Mouse (Mus musculus) limb, embryonic 15.5 days (tissue): ENCODE measurements around the gene Mfap4. TPM values are rescaled to one million over a fixed set of nuclear protein-coding genes. Genes with fewer than 3 reads are reported as not detected.

Experiments
- ATAC-seq: fragments of 200-750 bp; cut with Nextera tagmentation; 2 replicates; pipeline ENCODE4 v1.8.0; 2017; ENCODE audit warnings: low read depth, moderate TSS enrichment; ENCODE audit not compliant: insufficient number of reproducible peaks, low FRiP score, low TSS enrichment
- H3K27ac ChIP-seq: fragments of 300-500 bp; sonication (generic); 2 replicates; pipeline ENCODE4 v1.5.1; 2015; ENCODE audit warnings: moderate library complexity, mild to moderate bottlenecking, inconsistent platforms
- H3K27me3 ChIP-seq: fragments of 300-500 bp; sonication (generic); 2 replicates; pipeline ENCODE4 v1.6.1; 2015; ENCODE audit warnings: inconsistent platforms
- H3K36me3 ChIP-seq: fragments of 300-500 bp; sonication (generic); 2 replicates; pipeline ENCODE4 v1.6.1; 2015; ENCODE audit warnings: inconsistent platforms
- H3K4me1 ChIP-seq: fragments of 300-500 bp; sonication (generic); 2 replicates; pipeline ENCODE4 v1.6.1; 2015; ENCODE audit warnings: inconsistent platforms
- H3K4me2 ChIP-seq: fragments of 300-500 bp; sonication (generic); 2 replicates; pipeline ENCODE4 v1.6.1; 2015; ENCODE audit warnings: mild to moderate bottlenecking, inconsistent platforms
- H3K4me3 ChIP-seq: fragments of 300-500 bp; sonication (generic); 2 replicates; pipeline ENCODE4 v1.5.1; 2015; ENCODE audit warnings: mild to moderate bottlenecking, inconsistent platforms
- H3K9ac ChIP-seq: fragments of 300-500 bp; sonication (generic); 2 replicates; pipeline ENCODE4 v1.6.1; 2015; ENCODE audit warnings: inconsistent platforms
- H3K9me3 ChIP-seq: fragments of 300-500 bp; sonication (generic); 2 replicates; pipeline ENCODE4 v1.6.1; 2016; ENCODE audit warnings: inconsistent platforms
- WGBS: fragments of 180-500 bp; shearing (Covaris S2); methylation state at CpG from one replicate; pipeline ENCODE4 v1.1.7; 2015; 5-methylcytosine and 5-hydroxymethylcytosine counted together
- polyA plus RNA-seq: library from polyadenylated mRNA; unstranded; fragments of >200 nt; fragmentation: Nextera tagmentation; extraction: Ambion mirVana; gene quantifications from 2 replicates; pipeline ENCODE4 v1.2.1, GENCODE M21; 2015

The Mfap4 gene
- polyA plus RNA-seq, 1 experiment from 2014 or later, result 540 TPM

- no peaks in the 10 kb centered on the region for H3K9me3 ChIP-seq
- H3K27me3 ChIP-seq, result no peaks in the 10 kb centered on the region
- no peak overlapping the region for H3K4me2 ChIP-seq
- H3K4me1 ChIP-seq, result peaks cover 11% of the 10 kb centered on the region
- no peak overlapping the region for H3K9ac ChIP-seq
- no peak for ATAC-seq
- WGBS, result 82% methylated on average over 2 of the region's 2 CpGs
- peaks cover 15% of the 10 kb centered on the region for H3K36me3 ChIP-seq
- H3K4me3 ChIP-seq, result no peak overlapping the region
- H3K27ac ChIP-seq, result peak overlapping the region; percentile 89
These were observed 10.3 kb downstream of the Mfap4 start for GRCm38 (mm10) chr11:61495528-61495927.

DNA sequence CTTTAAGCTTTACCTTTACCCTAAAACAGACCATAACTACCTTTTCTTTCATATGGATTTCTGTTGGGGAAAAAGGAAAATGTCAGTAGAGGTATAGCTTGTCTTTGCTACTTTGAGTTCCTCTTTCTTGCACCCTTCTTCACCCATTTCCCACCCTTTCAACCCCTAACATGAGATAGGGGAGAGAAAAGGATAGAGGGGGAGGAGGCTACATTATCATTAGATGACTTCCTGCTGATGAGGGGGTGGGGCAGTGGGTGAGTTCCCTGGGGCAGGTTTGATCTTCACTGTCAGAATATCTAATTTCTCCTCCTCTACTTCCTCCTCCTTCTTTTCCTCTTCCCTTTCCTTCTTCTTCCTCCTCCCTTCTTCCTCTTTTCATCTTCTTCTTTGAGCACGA, 12.3 kb downstream of the Mfap4 start:
- WGBS, result 81% methylated on average over 1 of the region's 1 CpGs
- no peak overlapping the region for H3K9ac ChIP-seq
- H3K4me1 ChIP-seq, result peaks cover 11% of the 10 kb centered on the region
- H3K36me3 ChIP-seq, result no peaks in the 10 kb centered on the region
- no peak for ATAC-seq
- no peak overlapping the region for H3K4me3 ChIP-seq
- H3K27me3 ChIP-seq, result no peaks in the 10 kb centered on the region
- no peak overlapping the region for H3K27ac ChIP-seq
- H3K9me3 ChIP-seq, result no peaks in the 10 kb centered on the region
- no peak overlapping the region for H3K4me2 ChIP-seq

DNA sequence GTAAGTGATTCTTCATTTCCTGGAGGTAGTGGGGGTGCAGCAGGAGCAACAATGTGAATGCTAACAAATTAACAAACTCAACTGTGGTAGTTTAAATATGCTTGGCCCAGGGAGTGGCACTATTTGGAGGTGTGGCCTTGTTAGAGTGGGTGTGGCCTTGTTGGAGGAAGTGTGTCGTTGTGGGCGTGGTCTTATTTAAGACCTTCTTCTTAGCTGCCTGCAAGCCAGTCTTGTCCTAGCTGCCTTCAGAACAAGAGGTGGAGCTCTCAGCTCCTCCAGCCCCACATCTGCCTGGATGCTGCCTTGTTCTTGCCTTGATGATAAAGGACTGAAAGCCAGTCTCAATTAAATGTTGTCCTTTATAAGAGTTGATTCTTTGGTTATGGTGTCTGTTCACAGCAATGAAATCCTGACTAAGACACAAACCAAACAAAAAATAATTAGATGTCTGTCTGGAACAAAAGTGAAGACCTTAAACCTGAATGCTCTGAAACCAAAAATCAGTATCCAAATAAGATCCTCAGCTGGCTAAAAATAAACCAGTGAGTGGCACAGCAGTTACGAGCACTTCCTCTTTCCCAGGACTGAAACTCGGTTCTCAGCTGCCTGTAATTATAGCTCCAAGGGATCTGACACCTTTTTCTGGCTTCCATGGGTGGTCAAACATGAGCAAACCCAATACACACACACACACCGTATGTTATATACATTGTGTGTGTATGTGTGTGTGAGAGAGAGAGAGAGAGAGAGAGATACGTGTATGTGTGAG, 13.7 kb downstream of the Mfap4 start:
- Histone ChIP-seq H3K27me3 (no peaks in the 10 kb centered on the region), H3K9ac (no peak overlapping the region), H3K27ac (no peak overlapping the region), H3K4me2 (no peak overlapping the region), H3K36me3 (no peaks in the 10 kb centered on the region), H3K4me3 (no peak overlapping the region), H3K9me3 (no peaks in the 10 kb centered on the region), H3K4me1 (peaks cover 1% of the 10 kb centered on the region; the same call in 1 of the 2 replicates)
- no peak for ATAC-seq
- WGBS, result 55% methylated on average over 6 of the region's 6 CpGs

GRCm38 (mm10) chr11:61503933-61504332, 18.7 kb downstream of the Mfap4 start:
- Histone ChIP-seq H3K4me2 (no peak overlapping the region), H3K4me3 (no peak overlapping the region), H3K27me3 (no peaks in the 10 kb centered on the region), H3K9me3 (no peaks in the 10 kb centered on the region), H3K36me3 (no peaks in the 10 kb centered on the region), H3K27ac (no peak overlapping the region), H3K4me1 (peaks cover 19% of the 10 kb centered on the region), H3K9ac (no peak overlapping the region)
- WGBS, result 30% methylated on average over 8 of the region's 8 CpGs
- ATAC-seq, result no peak

GRCm38 (mm10) chr11:61504713-61505257, 19.6 kb downstream of the Mfap4 start, which contains the start of gene B9d1:
TSS of gene B9d1 (plus strand) at chr11:61505144.
- no peaks in the 10 kb centered on the region for H3K9me3 ChIP-seq
- H3K9ac ChIP-seq, result peak within 1 kb of the TSS; percentile 52; the same call in 1 of the 2 replicates
- H3K27me3 ChIP-seq, result no peaks in the 10 kb centered on the region
- H3K4me1 ChIP-seq, result peaks cover 19% of the 10 kb centered on the region
- peak within 1 kb of the TSS; percentile 89 for H3K27ac ChIP-seq
- peak within 1 kb of the TSS; percentile 63 for H3K4me2 ChIP-seq
- H3K36me3 ChIP-seq, result no peaks in the 10 kb centered on the region
- peak; percentile 86 for ATAC-seq
- H3K4me3 ChIP-seq, result peak within 1 kb of the TSS; percentile 60
- WGBS, result under 1% methylated on average over 39 of the region's 39 CpGs

GRCm38 (mm10) chr11:61514953-61515352, 29.7 kb downstream of the Mfap4 start:
- 42% methylated on average over 3 of the region's 3 CpGs for WGBS
- H3K9ac ChIP-seq, result no peak overlapping the region
- no peak overlapping the region for H3K4me2 ChIP-seq
- no peak overlapping the region for H3K4me3 ChIP-seq
- ATAC-seq, result no peak
- no peaks in the 10 kb centered on the region for H3K4me1 ChIP-seq
- no peaks in the 10 kb centered on the region for H3K27me3 ChIP-seq
- H3K27ac ChIP-seq, result no peak overlapping the region
- H3K9me3 ChIP-seq, result no peaks in the 10 kb centered on the region
- H3K36me3 ChIP-seq, result peaks cover 50% of the 10 kb centered on the region

DNA sequence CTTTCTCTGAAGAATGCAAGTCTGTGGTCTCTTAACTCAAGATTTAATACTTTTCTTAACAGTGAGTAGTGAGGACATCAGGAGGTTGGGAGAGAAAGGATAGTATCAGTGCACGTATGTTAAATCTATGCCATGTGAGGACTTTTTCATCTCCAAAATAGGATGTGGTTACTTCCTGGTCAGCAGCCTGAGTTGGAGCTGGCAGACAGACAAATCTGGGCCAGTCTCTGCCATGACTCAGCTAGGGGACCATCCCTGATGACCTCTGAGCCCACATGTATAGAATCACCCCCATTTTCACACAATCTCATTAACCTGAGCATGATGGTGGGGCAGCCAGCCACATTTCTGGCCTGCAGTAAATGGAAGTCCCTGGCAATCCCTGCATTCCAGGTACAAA, 32.7 kb downstream of the Mfap4 start:
- H3K27me3 ChIP-seq, result no peaks in the 10 kb centered on the region
- no peaks in the 10 kb centered on the region for H3K4me1 ChIP-seq
- no peak overlapping the region for H3K4me3 ChIP-seq
- 85% methylated on average over 1 of the region's 1 CpGs for WGBS
- no peaks in the 10 kb centered on the region for H3K9me3 ChIP-seq
- peaks cover 74% of the 10 kb centered on the region for H3K36me3 ChIP-seq
- H3K9ac ChIP-seq, result no peak overlapping the region
- ATAC-seq, result no peak
- H3K27ac ChIP-seq, result no peak overlapping the region
- no peak overlapping the region for H3K4me2 ChIP-seq

DNA sequence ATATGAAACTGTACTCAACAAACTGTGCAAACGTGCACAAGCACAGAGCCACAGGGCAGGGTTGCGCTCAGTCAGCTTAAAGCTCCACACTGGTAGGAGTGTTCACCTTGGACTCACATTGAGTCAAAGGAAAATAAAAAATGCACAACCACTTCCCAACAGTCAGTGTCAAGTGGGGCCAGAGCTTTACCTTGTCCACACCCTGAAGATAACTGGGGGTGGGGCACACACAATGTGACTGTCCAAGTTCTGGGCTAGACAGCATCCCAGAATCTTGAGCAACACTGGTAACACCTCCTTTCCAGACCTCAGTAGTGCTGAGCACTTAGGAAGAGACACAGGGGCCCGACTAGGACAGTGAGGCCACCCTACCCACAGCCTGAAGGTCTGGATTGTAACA, 33.6 kb downstream of the Mfap4 start:
- H3K27me3 ChIP-seq, result no peaks in the 10 kb centered on the region
- no peak overlapping the region for H3K27ac ChIP-seq
- H3K36me3 ChIP-seq, result peaks cover 67% of the 10 kb centered on the region
- no peak overlapping the region for H3K4me2 ChIP-seq
- WGBS, result 90% methylated on average over 3 of the region's 3 CpGs
- no peak overlapping the region for H3K9ac ChIP-seq
- no peak for ATAC-seq
- no peaks in the 10 kb centered on the region for H3K9me3 ChIP-seq
- no peak overlapping the region for H3K4me3 ChIP-seq
- no peaks in the 10 kb centered on the region for H3K4me1 ChIP-seq

DNA sequence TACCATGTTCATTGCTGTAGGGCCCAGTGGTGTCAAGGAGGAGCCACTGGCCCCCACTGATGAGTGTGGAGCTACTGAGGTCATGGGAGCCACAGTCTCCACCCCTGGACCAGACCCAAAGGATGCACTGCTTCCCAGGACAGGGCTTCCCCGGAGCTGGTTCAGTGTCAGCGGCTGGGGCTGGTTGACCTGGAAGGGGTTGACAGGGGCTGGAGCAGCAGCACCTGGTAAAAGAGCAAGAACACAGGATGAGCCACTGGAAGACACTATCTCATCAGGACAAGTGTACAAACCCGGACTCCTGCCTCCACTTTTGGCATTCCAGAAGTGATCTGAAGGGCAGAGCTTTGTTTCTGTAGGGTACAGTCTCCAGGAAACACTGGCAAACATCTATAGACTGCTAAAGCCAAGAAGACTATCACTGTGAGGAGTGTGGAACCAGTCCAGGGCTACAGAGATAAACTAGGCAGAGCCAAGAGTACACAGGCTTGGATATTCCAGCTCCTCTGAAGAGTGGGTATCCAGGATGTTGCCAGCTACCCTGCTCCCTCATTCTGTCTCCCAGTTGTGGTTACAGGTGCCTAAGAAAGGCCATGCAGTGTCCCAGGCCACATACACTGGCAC, 34.4 kb downstream of the Mfap4 start:
- no peaks in the 10 kb centered on the region for H3K27me3 ChIP-seq
- no peak overlapping the region for H3K4me3 ChIP-seq
- 92% methylated on average over 3 of the region's 3 CpGs for WGBS
- H3K9me3 ChIP-seq, result no peaks in the 10 kb centered on the region
- no peaks in the 10 kb centered on the region for H3K4me1 ChIP-seq
- H3K4me2 ChIP-seq, result no peak overlapping the region
- no peak overlapping the region for H3K27ac ChIP-seq
- peaks cover 67% of the 10 kb centered on the region for H3K36me3 ChIP-seq
- ATAC-seq, result no peak
- H3K9ac ChIP-seq, result no peak overlapping the region

GRCm38 (mm10) chr11:61526872-61527271, 41.6 kb downstream of the Mfap4 start:
- WGBS, result 82% methylated on average over 1 of the region's 1 CpGs
- no peak overlapping the region for H3K27ac ChIP-seq
- H3K27me3 ChIP-seq, result no peaks in the 10 kb centered on the region
- ATAC-seq, result no peak
- no peak overlapping the region for H3K4me3 ChIP-seq
- no peaks in the 10 kb centered on the region for H3K9me3 ChIP-seq
- H3K4me1 ChIP-seq, result no peaks in the 10 kb centered on the region
- no peak overlapping the region for H3K4me2 ChIP-seq
- H3K36me3 ChIP-seq, result peaks cover 30% of the 10 kb centered on the region
- H3K9ac ChIP-seq, result no peak overlapping the region

GRCm38 (mm10) chr11:61529268-61529713, 44.1 kb downstream of the Mfap4 start:
- H3K27ac ChIP-seq, result no peak overlapping the region
- no peak overlapping the region for H3K4me2 ChIP-seq
- no peak for ATAC-seq
- peaks cover 24% of the 10 kb centered on the region for H3K36me3 ChIP-seq
- H3K4me1 ChIP-seq, result no peaks in the 10 kb centered on the region
- H3K27me3 ChIP-seq, result no peaks in the 10 kb centered on the region
- WGBS, result 51% methylated on average over 4 of the region's 4 CpGs
- no peak overlapping the region for H3K9ac ChIP-seq
- no peaks in the 10 kb centered on the region for H3K9me3 ChIP-seq
- no peak overlapping the region for H3K4me3 ChIP-seq

- WGBS, result 93% methylated on average over 2 of the region's 2 CpGs
- H3K9ac ChIP-seq, result no peak overlapping the region
- no peak overlapping the region for H3K4me2 ChIP-seq
- no peaks in the 10 kb centered on the region; the same call in 1 of the 2 replicates for H3K4me1 ChIP-seq
- no peak overlapping the region for H3K4me3 ChIP-seq
- no peak for ATAC-seq
- H3K27me3 ChIP-seq, result no peaks in the 10 kb centered on the region
- 0 out of 2 replicates have a peak overlapping the region, but pooled peaks have one; percentile 22 for H3K27ac ChIP-seq
- no peaks in the 10 kb centered on the region for H3K9me3 ChIP-seq
- H3K36me3 ChIP-seq, result peaks cover 18% of the 10 kb centered on the region
These were observed 47.6 kb downstream of the Mfap4 start for GRCm38 (mm10) chr11:61532820-61533219.
